Mouse (Mus musculus) embryo, embryonic 11.5 days (tissue): Measurements from ENCODE around the gene Metap1.
"Not testable (repeated sequence)": the region's sequence is repeated elsewhere in the genome, so short reads cannot be mapped to it uniquely, and the experiment has no call there.

ENCODE experiments used
- DNase-seq: peaks from one replicate; pipeline ENCODE4 v3.0.0-alpha.2; 2012; ENCODE audit warnings: low read depth, low spot score

The Metap1 gene

GRCm38 (mm10) chr3:138499854-138500740, 10.8 kb upstream of the Metap1 start:
- DNase-seq = peak; percentile 66

GRCm38 (mm10) chr3:138498731-138499130, 9.4 kb upstream of the Metap1 start:
- no peak for DNase-seq

- DNase-seq = no peak
Observed at GRCm38 (mm10) chr3:138495166-138496145, 6.1 kb upstream of the Metap1 start.

- DNase-seq = no peak
Observed at GRCm38 (mm10) chr3:138494565-138494964, 5.2 kb upstream of the Metap1 start.

- DNase-seq = no peak
Observed at GRCm38 (mm10) chr3:138493668-138494067, 4.4 kb upstream of the Metap1 start.

- DNase-seq = no peak
Observed at GRCm38 (mm10) chr3:138490034-138490337, 671 bp upstream of the Metap1 start.

GRCm38 (mm10) chr3:138488584-138489326, 560 bp downstream of the Metap1 start:
- DNase-seq = no peak

- no peak for DNase-seq
Observed at GRCm38 (mm10) chr3:138483240-138483639, 6.1 kb downstream of the Metap1 start.

GRCm38 (mm10) chr3:138481526-138482284, 7.6 kb downstream of the Metap1 start:
- no peak for DNase-seq

GRCm38 (mm10) chr3:138479489-138479888, 9.8 kb downstream of the Metap1 start:
- no peak for DNase-seq

- DNase-seq = no peak
Observed at GRCm38 (mm10) chr3:138471066-138471465, 18.2 kb downstream of the Metap1 start.

GRCm38 (mm10) chr3:138466656-138467055, 22.7 kb downstream of the Metap1 start:
- not testable (repeated sequence) for DNase-seq

GRCm38 (mm10) chr3:138464573-138465147, 24.7 kb downstream of the Metap1 start:
- DNase-seq = no peak

- DNase-seq = no peak
Observed at GRCm38 (mm10) chr3:138463807-138464206, 25.5 kb downstream of the Metap1 start.

- DNase-seq = peak; percentile 9
Observed at GRCm38 (mm10) chr3:138463137-138463536, 26.2 kb downstream of the Metap1 start.

- no peak for DNase-seq
Observed at GRCm38 (mm10) chr3:138461832-138462231, 27.5 kb downstream of the Metap1 start.

- no peak for DNase-seq
Observed at GRCm38 (mm10) chr3:138460260-138460659, 29.1 kb downstream of the Metap1 start.

- no peak for DNase-seq
Observed at GRCm38 (mm10) chr3:138458441-138458840, 30.9 kb downstream of the Metap1 start.

GRCm38 (mm10) chr3:138454711-138455435, 34.4 kb downstream of the Metap1 start:
- no peak for DNase-seq

- DNase-seq = no peak
Observed at GRCm38 (mm10) chr3:138454234-138454633, 35.1 kb downstream of the Metap1 start.
